Mouse (Mus musculus): Measurements from ENCODE around the gene Hs6st3. TPM values are rescaled to one million over a fixed set of nuclear protein-coding genes. Genes with fewer than 3 reads are reported as not detected.

Gene Hs6st3
- total RNA-seq, 2 experiments from 2014 or later, result 61.7 to 71.9 TPM

DNA sequence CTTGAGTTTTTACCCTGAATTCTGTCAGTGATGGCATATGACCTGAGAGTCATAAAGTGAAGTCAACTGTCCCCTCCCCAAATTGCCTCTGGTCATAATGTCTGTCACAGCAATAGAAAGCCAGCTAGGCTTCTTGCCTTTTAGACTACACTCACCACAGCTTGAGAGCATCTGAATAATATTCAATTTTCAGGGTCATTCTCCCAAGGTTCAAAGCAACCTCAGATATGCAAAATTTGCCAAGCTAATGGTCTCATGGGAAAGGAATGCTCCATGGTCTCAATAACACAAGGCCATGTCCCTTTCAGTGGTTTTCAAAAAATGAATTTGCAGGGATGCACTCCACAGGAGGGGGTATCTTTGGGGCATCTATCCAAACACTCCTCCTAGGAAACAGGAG lies 764.3 kb downstream of the Hs6st3 start:
- intact Hi-C loops (cut with DNase I), result no loop called here
- TF ChIP-seq CTCF (IDR thresholded peaks at IDR 0.05), result no peak
- no peak for DNase-seq (ENCODE audit: extremely low spot score in 1 of 2, low spot score in 2 of 2)

DNA sequence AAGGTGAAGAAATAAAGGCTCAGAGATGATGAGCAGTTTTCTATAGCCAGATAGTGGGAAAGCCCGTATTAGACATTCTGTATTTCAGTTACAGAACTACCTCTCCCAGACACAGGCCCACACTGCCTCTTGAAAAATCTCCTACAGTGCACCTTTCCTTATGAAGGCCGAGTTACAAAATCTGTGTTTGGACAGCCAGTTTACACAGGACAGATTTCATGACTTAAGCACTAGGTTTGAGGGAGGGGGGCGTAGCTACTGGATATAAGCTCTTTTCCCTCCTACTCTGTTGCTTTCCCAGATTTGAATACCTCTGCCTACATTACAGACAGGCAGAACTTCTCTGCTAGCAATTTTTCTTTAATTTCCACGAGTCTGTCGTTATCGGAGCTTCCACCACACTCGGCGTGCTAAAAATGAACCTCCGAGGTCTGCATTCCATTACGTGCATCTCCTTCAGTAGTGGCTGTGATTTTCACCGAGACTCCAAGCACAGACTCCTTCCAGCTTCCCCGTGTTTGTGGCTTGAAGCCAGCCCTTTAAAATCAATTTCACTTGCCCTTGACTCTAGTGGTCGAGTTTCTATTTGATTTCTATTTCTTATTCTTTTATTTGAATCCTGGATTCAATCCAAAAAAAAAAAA lies 770.0 kb downstream of the Hs6st3 start:
- peak in 1 of 2 experiments; percentile 20 for DNase-seq (ENCODE audit: extremely low spot score in 1 of 2, low spot score in 2 of 2)
- TF ChIP-seq CTCF (IDR thresholded peaks at IDR 0.05), result no peak

More for the DNA sequence above, 764.3 kb downstream of the Hs6st3 start:
- no peak overlapping the region for H3K27ac ChIP-seq
- no peak overlapping the region for H3K4me3 ChIP-seq

DNA sequence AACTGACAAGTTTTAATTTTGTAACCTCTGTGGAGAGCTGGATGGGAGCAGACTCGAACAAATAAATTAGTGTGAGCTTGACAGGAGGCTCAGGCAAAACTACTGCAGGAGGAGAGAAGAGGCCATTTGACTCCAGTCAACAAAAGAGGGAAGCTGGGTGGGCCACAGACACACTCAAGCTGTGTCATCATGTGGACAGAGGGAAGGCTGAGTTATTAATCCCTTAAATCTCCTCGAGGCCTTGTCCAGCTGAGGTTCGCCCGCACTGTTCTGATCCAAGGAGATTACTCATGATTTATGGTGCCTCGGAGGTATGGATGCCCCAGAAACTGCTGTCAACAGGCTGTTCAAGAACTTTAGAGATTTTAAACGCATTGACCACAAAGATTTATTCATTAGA lies 776.4 kb downstream of the Hs6st3 start:
- no peak for TF ChIP-seq CTCF (IDR thresholded peaks at IDR 0.05)
- no peak for DNase-seq (ENCODE audit: extremely low spot score in 1 of 2, low spot score in 2 of 2)
- H3K27ac ChIP-seq, result no peak overlapping the region
- H3K4me3 ChIP-seq, result no peak overlapping the region
- intact Hi-C loops (cut with DNase I), result no loop called here

More for the DNA sequence above, 770.0 kb downstream of the Hs6st3 start:
- Histone ChIP-seq H3K27ac (no peak overlapping the region), H3K4me3 (0 out of 2 replicates have a peak overlapping the region, but pooled peaks have one; percentile 16)
- intact Hi-C loops (cut with DNase I), result no loop called here

DNA sequence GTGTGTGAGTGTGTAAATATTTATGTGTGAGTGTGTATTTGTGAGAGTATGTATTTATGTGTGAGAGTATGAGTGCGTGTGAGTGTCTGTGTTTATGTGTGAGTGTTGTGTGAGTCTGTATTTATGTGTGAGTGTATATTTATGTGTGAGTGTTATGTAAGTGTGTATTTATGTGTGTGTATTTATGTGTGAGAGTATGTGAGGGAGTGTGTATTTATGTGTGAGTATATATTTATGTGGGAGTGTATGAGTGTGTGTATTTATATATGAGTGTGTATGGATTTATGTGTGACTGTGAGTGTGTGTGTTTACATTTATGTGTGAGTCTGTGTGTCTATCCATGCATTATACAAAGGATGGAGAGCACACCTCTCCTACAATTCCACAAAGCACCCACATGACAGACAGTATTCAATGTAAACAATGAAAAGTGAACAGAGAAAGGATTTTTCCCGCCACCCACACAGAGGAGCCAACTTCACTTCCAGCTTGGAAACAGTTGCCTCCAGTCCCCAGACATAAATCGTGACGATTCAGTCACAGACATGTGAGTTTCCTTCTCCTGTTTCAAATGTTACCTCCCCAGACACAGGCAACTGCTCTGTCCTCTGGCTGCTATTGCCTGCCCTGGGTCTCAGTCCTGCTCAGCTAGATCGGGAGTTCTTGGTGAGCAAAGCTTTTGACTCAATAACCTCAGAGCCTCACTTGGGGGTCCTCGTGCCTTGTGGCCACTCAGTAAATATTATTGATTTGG lies 780.3 kb downstream of the Hs6st3 start:
- DNase-seq (ENCODE audit: extremely low spot score in 1 of 2, low spot score in 2 of 2), result no peak
- H3K27ac ChIP-seq, result no peak overlapping the region
- no peak for TF ChIP-seq CTCF (IDR thresholded peaks at IDR 0.05)
- intact Hi-C loops (cut with DNase I), result no loop called here
- no peak overlapping the region for H3K4me3 ChIP-seq

DNA sequence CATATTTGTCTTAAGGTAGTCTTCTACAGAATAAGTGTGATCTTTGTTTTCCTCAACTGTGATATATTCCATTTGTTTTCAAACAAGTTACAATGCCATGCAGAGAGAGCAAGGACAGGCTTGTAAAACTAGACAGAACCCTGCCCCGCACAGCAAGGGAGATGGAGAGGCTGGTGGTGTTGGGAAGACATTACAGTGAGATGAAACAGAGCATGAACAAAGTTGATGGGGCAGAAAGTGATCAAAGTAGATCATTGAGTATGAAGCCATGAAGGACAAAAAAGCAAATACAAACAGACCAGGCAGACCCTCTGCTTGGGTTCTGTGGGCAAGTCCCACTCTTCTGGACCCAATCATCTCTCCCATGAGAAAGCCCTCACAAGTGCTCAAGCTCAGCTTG lies 781.0 kb downstream of the Hs6st3 start:
- intact Hi-C loops (cut with DNase I), result no loop called here
- Histone ChIP-seq H3K4me3 (no peak overlapping the region), H3K27ac (no peak overlapping the region)
- DNase-seq (ENCODE audit: extremely low spot score in 1 of 2, low spot score in 2 of 2), result no peak
- no peak for TF ChIP-seq CTCF (IDR thresholded peaks at IDR 0.05)

Other genes with a start within 250 kb of the Hs6st3 start
- 100 to 1,000 TPM; 101 to 117 TPM for gene Dzip1, start 212.9 kb upstream of the Hs6st3 start, total RNA-seq (2021)
- 10 to 100 TPM; 37.2 to 38.7 TPM for gene Dnajc3, start 200.4 kb upstream of the Hs6st3 start, total RNA-seq (2021)
- 10 to 100 TPM; 29.2 to 33.8 TPM for gene Uggt2, start 38.9 kb upstream of the Hs6st3 start, total RNA-seq (2021)